ENCODE assay signal across 17 mouse cellular contexts in genomic region chr11:90231631-90232030, GRCm38 (mm10). TPM values are rescaled to one million over a fixed set of nuclear protein-coding genes. Genes with fewer than 3 reads are reported as not detected.
DNase-seq lines count a peak whose midpoint lies in the region; ATAC-seq and TF ChIP-seq lines count a peak whose summit lies in the region.
"Had no signal": no experiment of that assay in that cellular context is flagged by ENCODE, and none has a peak within 500 bp of the region (broad histone marks: within the 10 kb centered on the region; RNA-seq: fewer than 3 reads in every experiment).

No protein-coding gene starts in this region.

- H3K4me1 ChIP-seq in kidney, embryonic 15.5 days: peaks cover 30% of the 10 kb centered on the region
- peaks cover 24% of the 10 kb centered on the region for H3K4me1 ChIP-seq in lung, embryonic 15.5 days
- peaks cover 29% of the 10 kb centered on the region for H3K4me1 ChIP-seq in brown adipose tissue, adult 24 weeks (ENCODE audit: control insufficient read depth, insufficient read depth, insufficient read length, low read length)
- peaks cover 7% of the 10 kb centered on the region for H3K4me1 ChIP-seq in forebrain, postnatal 0 days (ENCODE audit: insufficient read depth)
- H3K4me1 ChIP-seq: hindbrain, embryonic 15.5 days had no signal

- H3K4me2 ChIP-seq in kidney, embryonic 15.5 days: no peak overlapping the region
- no peak overlapping the region for H3K4me2 ChIP-seq in lung, embryonic 15.5 days
- H3K4me2 ChIP-seq in forebrain, postnatal 0 days (ENCODE audit: low read depth): no peak overlapping the region
- H3K4me2 ChIP-seq: hindbrain, embryonic 15.5 days; limb, embryonic 12.5 days; midbrain, embryonic 12.5 days had no signal

- H3K36me3 ChIP-seq in kidney, embryonic 15.5 days: no peaks in the 10 kb centered on the region
- no peaks in the 10 kb centered on the region for H3K36me3 ChIP-seq in lung, embryonic 15.5 days
- no peaks in the 10 kb centered on the region for H3K36me3 ChIP-seq in forebrain, postnatal 0 days (ENCODE audit: insufficient read depth)
- H3K36me3 ChIP-seq: hindbrain, embryonic 15.5 days; limb, embryonic 12.5 days; midbrain, embryonic 12.5 days had no signal

- no peaks in the 10 kb centered on the region for H3K9me3 ChIP-seq in kidney, embryonic 15.5 days (replicated peaks)
- no peaks in the 10 kb centered on the region for H3K9me3 ChIP-seq in lung, embryonic 15.5 days
- no peaks in the 10 kb centered on the region for H3K9me3 ChIP-seq in forebrain, postnatal 0 days (ENCODE audit: low read length)
- H3K9me3 ChIP-seq: hindbrain, embryonic 15.5 days; limb, embryonic 12.5 days; midbrain, embryonic 12.5 days had no signal

- no peak for DNase-seq in kidney, adult 11 months
- DNase-seq in lung, postnatal 36 days: no peak
- no peak for DNase-seq in forebrain, postnatal 0 days
- DNase-seq: cerebellum, postnatal 14 days; gastrocnemius, postnatal 25 days; lung, postnatal 4 days; spleen, adult 18-20 months; thymus, postnatal 25 days had no signal

- H3K27ac ChIP-seq in kidney, embryonic 15.5 days: peak overlapping the region; percentile 83; the same call in 1 of the 2 replicates
- H3K27ac ChIP-seq in lung, embryonic 15.5 days: peak overlapping the region; percentile 56
- peak overlapping the region; percentile 36; the same call in 1 of the 2 replicates for H3K27ac ChIP-seq in brown adipose tissue, adult 24 weeks (replicated peaks; ENCODE audit: low read depth, low read length)
- H3K27ac ChIP-seq in forebrain, postnatal 0 days (ENCODE audit: low read depth, low read length): no peak overlapping the region
- H3K27ac ChIP-seq: hindbrain, embryonic 15.5 days; limb, embryonic 12.5 days; midbrain, embryonic 12.5 days had no signal

- no peak overlapping the region for H3K9ac ChIP-seq in kidney, embryonic 15.5 days
- H3K9ac ChIP-seq in lung, embryonic 15.5 days: no peak overlapping the region
- no peak overlapping the region for H3K9ac ChIP-seq in forebrain, postnatal 0 days
- H3K9ac ChIP-seq: hindbrain, embryonic 15.5 days; limb, embryonic 12.5 days; midbrain, embryonic 12.5 days had no signal

- no peak for TF ChIP-seq CTCF in forebrain, postnatal 0 days (IDR thresholded peaks at IDR 0.05; ENCODE audit: low read depth)

- 50% methylated on average over 2 of the region's 2 CpGs for WGBS in kidney, embryonic 15.5 days
- WGBS in lung, embryonic 15.5 days: 23% methylated on average over 2 of the region's 2 CpGs
- 72% methylated on average over 2 of the region's 2 CpGs for WGBS in forebrain, postnatal 0 days

- ATAC-seq in kidney, embryonic 15.5 days (replicated peaks; ENCODE audit: low FRiP score): no peak
- no peak for ATAC-seq in lung, embryonic 15.5 days (ENCODE audit: borderline replicate concordance, extremely low read depth, low FRiP score, low TSS enrichment)
- peak; percentile 52 for ATAC-seq in megakaryocyte progenitor cell, adult 5-6 weeks (replicated peaks; ENCODE audit: poor library complexity)
- ATAC-seq in forebrain, postnatal 0 days: no peak
- ATAC-seq: activated CD4-positive, CD25-positive, alpha-beta regulatory T cell, adult 4 months had no signal

- no peaks in the 10 kb centered on the region for H3K27me3 ChIP-seq in kidney, embryonic 15.5 days
- H3K27me3 ChIP-seq in lung, embryonic 15.5 days: no peaks in the 10 kb centered on the region
- H3K27me3 ChIP-seq in forebrain, postnatal 0 days (ENCODE audit: insufficient read depth, low read length): no peaks in the 10 kb centered on the region
- H3K27me3 ChIP-seq: hindbrain, embryonic 15.5 days; limb, embryonic 12.5 days; midbrain, embryonic 12.5 days had no signal

- H3K4me3 ChIP-seq in kidney, embryonic 15.5 days (replicated peaks): no peak overlapping the region
- H3K4me3 ChIP-seq in lung, embryonic 15.5 days: no peak overlapping the region
- H3K4me3 ChIP-seq in brown adipose tissue, adult 24 weeks (ENCODE audit: insufficient read depth, low read depth, low read length): no peak overlapping the region
- no peak overlapping the region for H3K4me3 ChIP-seq in forebrain, postnatal 0 days (ENCODE audit: low read depth, low read length)
- H3K4me3 ChIP-seq: hindbrain, embryonic 15.5 days; limb, embryonic 12.5 days; midbrain, embryonic 12.5 days; myocyte had no signal

RNA-seq across cellular contexts. Expression of gene Mmd, which starts 17.6 kb away (rescaled TPM):
- 36.6 and 38.0 TPM in 2 replicates for polyA plus RNA-seq in kidney, embryonic 15.5 days (2015; fragmentation: Nextera tagmentation; extraction: Ambion mirVana)
- 45.5 and 45.7 TPM in 2 replicates for polyA plus RNA-seq in lung, embryonic 15.5 days (2015; fragmentation: Nextera tagmentation; extraction: Ambion mirVana)
- polyA plus RNA-seq in brown adipose tissue, adult 24 weeks (2012; ENCODE audit: insufficient read depth, insufficient read length, missing spikeins): 265 and 375 TPM in 2 replicates
- total RNA-seq in megakaryocyte progenitor cell, adult 5-6 weeks (2015): 19.0 and 20.5 TPM in 2 replicates
- total RNA-seq in megakaryocyte progenitor cell, adult 5-6 weeks (2017): 16.0 and 17.7 TPM in 2 replicates
- total RNA-seq in forebrain, postnatal 0 days (2014; rRNA removed): 151 and 161 TPM in 2 replicates
- 105 and 119 TPM in 2 replicates for polyA plus RNA-seq in forebrain, postnatal 0 days (2015; fragmentation: Nextera tagmentation; extraction: Ambion mirVana)

RNA-seq across cellular contexts. Expression of gene Gm45716, which starts 44.1 kb away (rescaled TPM):
- 8.1 and 9.8 TPM in 2 replicates for polyA plus RNA-seq in kidney, embryonic 15.5 days (2015; fragmentation: Nextera tagmentation; extraction: Ambion mirVana)
- polyA plus RNA-seq in lung, embryonic 15.5 days (2015; fragmentation: Nextera tagmentation; extraction: Ambion mirVana): 8.6 and 8.7 TPM in 2 replicates
- 35.7 and 36.5 TPM in 2 replicates for polyA plus RNA-seq in brown adipose tissue, adult 24 weeks (2012; ENCODE audit: insufficient read depth, insufficient read length, missing spikeins)
- 4.5 and 5.7 TPM in 2 replicates for total RNA-seq in megakaryocyte progenitor cell, adult 5-6 weeks (2015)
- 7.0 and 12.2 TPM in 2 replicates for total RNA-seq in megakaryocyte progenitor cell, adult 5-6 weeks (2017)
- total RNA-seq in forebrain, postnatal 0 days (2014; rRNA removed): 12.0 and 14.5 TPM in 2 replicates
- polyA plus RNA-seq in forebrain, postnatal 0 days (2015; fragmentation: Nextera tagmentation; extraction: Ambion mirVana): 24.7 and 32.7 TPM in 2 replicates
